Mouse (Mus musculus) T-helper 2 cell (primary cell): ENCODE data around the gene Mrpl19.

Experiments
- in situ Hi-C: fragments of 300-600 bp; cut with MboI, MseI; formaldehyde crosslinking; loops from one replicate; pipeline ENCODE4 v1.15.1; 2025; ENCODE audit warnings: high pct_unique_total_duplicates

The Mrpl19 gene

GRCm38 (mm10) chr6:81933281-81933680 lies 32.5 kb downstream of the Mrpl19 start:
- in situ Hi-C loops = no loop called here

- in situ Hi-C loops = no loop called here
These were observed 36.4 kb downstream of the Mrpl19 start for GRCm38 (mm10) chr6:81929402-81929801.

- in situ Hi-C loops = no loop called here
These were observed 41.5 kb downstream of the Mrpl19 start for GRCm38 (mm10) chr6:81924304-81924703.

GRCm38 (mm10) chr6:81923523-81924142 lies 42.1 kb downstream of the Mrpl19 start, which contains the start of gene Gcfc2:
Gene Gcfc2 (plus strand): TSS chr6:81923669.
- in situ Hi-C loops = no loop called here

- in situ Hi-C loops = no loop called here
These were observed 53.6 kb downstream of the Mrpl19 start for GRCm38 (mm10) chr6:81912177-81912576.

- in situ Hi-C loops = no loop called here
These were observed 54.0 kb downstream of the Mrpl19 start for GRCm38 (mm10) chr6:81911713-81912112.

GRCm38 (mm10) chr6:81911244-81911643 lies 54.5 kb downstream of the Mrpl19 start:
- in situ Hi-C loops = no loop called here

GRCm38 (mm10) chr6:81910302-81910855 lies 55.4 kb downstream of the Mrpl19 start:
- in situ Hi-C loops = no loop called here
